Mouse (Mus musculus): ENCODE measurements around the gene Tas2r143. TPM values are rescaled to one million over a fixed set of nuclear protein-coding genes. Genes with fewer than 3 reads are reported as not detected.

The Tas2r143 gene
- polyA plus RNA-seq, 1 experiment from 2014 or later: not detected

DNA sequence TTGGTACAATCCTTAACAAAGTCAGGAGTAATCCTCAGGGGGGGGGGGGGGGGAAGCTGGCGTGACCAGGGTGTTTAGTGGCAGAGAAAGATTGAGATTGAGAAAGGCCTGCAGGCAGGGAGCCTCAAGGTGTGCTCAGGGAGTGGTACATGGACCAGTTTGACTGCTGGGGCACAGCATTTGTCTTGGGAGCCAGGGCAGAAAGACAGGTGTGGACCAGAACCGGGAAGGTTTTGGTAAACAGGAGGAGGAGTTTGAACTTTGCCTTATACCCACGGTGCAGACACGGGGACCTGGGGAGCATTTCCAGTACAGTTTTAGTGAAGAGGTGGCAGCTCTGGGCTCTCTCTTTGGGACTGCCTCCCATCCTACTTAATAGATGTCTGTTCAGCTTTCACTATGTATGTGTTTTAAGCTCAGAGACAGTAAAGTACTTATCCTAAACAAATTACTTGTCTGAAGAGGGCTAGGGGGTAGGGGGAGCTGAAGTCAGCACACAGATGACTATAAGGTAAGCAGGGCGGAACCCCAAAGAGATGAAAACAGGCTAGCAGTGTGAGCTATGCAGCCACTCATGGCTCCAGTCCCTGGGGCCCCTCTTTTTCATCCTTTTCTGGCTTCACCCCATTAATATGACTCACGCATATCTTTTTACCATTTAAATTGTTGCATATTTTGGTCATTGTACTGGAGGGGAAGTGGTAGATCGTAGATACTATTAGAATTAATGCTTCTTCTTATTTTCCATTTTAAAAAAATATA is 26.2 kb upstream of the Tas2r143 start:
- 39% methylated on average over 7 of the region's 7 CpGs for WGBS
- H3K27me3 ChIP-seq (ENCODE audit: control insufficient read depth, insufficient read depth, low read length): peaks cover 13% of the 10 kb centered on the region
- ATAC-seq (ENCODE audit: low FRiP score): no peak; the same call in 1 of the 2 replicates

DNA sequence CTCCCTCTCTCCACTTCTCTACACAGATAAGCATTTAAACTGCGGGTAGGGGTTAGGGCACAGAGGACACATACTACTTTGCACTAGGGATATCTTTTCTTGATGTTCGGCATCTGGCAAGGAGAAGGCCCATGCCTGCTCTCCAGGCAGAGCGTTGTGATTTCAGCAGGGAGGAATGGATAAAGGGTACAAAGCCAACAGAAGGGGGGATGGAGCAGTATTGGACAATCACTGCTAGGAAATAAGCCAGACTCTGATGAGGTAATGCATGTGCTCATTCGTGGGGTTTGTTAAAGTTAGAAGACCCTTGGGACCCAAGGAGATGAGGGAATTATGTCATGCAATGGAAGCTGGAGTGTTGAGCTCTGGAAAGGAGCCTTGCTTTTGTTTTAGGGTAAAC is 25.3 kb upstream of the Tas2r143 start:
- H3K4me3 ChIP-seq (ENCODE audit: low read depth, low read length): no peak overlapping the region
- H3K9ac ChIP-seq (ENCODE audit: low read length): no peak overlapping the region
- DNase-seq (ENCODE audit: low spot score, missing footprints): no peak
- 87% methylated on average over 4 of the region's 4 CpGs for WGBS
- no peak overlapping the region for H3K4me2 ChIP-seq
- H3K36me3 ChIP-seq (ENCODE audit: control insufficient read depth, insufficient read depth, low read length): no peaks in the 10 kb centered on the region
- peaks cover 13% of the 10 kb centered on the region for H3K27me3 ChIP-seq (ENCODE audit: control insufficient read depth, insufficient read depth, low read length)
- peaks cover 11% of the 10 kb centered on the region for H3K4me1 ChIP-seq (ENCODE audit: control insufficient read depth, insufficient read depth, low read length)
- H3K27ac ChIP-seq (ENCODE audit: low read depth, low read length): no peak overlapping the region
- H3K9me3 ChIP-seq (ENCODE audit: control insufficient read depth, low read length): no peaks in the 10 kb centered on the region
- ATAC-seq (ENCODE audit: low FRiP score): no peak

More for the DNA sequence above, 26.2 kb upstream of the Tas2r143 start:
- H3K4me1 ChIP-seq (ENCODE audit: control insufficient read depth, insufficient read depth, low read length): peaks cover 13% of the 10 kb centered on the region
- peak overlapping the region; percentile 91 for H3K4me2 ChIP-seq
- H3K27ac ChIP-seq (ENCODE audit: low read depth, low read length): no peak overlapping the region
- H3K36me3 ChIP-seq (ENCODE audit: control insufficient read depth, insufficient read depth, low read length): no peaks in the 10 kb centered on the region
- H3K4me3 ChIP-seq (ENCODE audit: low read depth, low read length): peak overlapping the region; percentile 46
- H3K9ac ChIP-seq (ENCODE audit: low read length): no peak overlapping the region
- H3K9me3 ChIP-seq (ENCODE audit: control insufficient read depth, low read length): no peaks in the 10 kb centered on the region
- no peak for DNase-seq (ENCODE audit: low spot score, missing footprints)

DNA sequence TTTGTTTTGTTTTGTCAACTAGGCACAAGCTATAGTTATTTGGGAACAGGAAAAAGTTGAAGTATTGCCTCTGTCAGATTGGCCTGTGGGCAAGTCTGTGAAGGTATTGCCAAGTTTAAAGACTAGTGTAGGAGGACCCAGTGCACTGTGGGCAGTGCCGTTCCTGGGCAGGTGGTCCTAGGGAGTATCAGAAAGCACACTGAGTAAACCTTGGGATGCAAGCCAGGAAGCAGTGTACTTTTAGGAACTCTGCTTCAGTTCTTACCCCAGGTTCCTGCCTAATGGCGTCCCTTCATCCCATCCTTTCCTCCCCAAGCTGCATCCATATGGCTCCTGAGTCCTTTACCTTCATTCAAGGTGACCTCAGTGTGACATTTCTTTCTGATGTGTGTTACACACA is 24.9 kb upstream of the Tas2r143 start:
- Histone ChIP-seq H3K27ac (ENCODE audit: low read depth, low read length) (no peak overlapping the region), H3K36me3 (ENCODE audit: control insufficient read depth, insufficient read depth, low read length) (no peaks in the 10 kb centered on the region), H3K27me3 (ENCODE audit: control insufficient read depth, insufficient read depth, low read length) (peaks cover 13% of the 10 kb centered on the region), H3K9me3 (ENCODE audit: control insufficient read depth, low read length) (no peaks in the 10 kb centered on the region), H3K4me3 (ENCODE audit: low read depth, low read length) (no peak overlapping the region), H3K4me1 (ENCODE audit: control insufficient read depth, insufficient read depth, low read length) (peaks cover 8% of the 10 kb centered on the region), H3K4me2 (no peak overlapping the region), H3K9ac (ENCODE audit: low read length) (no peak overlapping the region)
- WGBS: 90% methylated on average over 2 of the region's 2 CpGs
- DNase-seq (ENCODE audit: low spot score, missing footprints): no peak
- ATAC-seq (ENCODE audit: low FRiP score): no peak

DNA sequence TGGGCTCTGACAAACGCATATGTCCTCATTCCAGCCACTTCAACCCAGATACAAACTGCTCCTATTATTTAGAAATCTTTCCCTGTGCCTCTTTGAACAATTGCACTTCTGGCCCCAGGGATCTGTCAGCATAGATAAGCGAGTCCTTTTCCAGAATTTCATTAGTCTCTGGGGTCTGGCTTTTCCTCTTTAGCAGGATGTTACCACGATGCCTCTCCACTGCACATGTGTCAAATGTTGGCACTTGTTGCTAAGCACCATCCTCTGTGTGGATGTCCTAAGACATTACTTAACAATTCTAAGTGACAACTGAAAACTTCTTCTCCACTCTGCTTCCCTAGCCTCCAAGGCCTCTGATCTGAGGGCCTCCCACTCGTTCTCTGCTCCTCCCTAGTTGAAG is 24.0 kb upstream of the Tas2r143 start:
- H3K36me3 ChIP-seq (ENCODE audit: control insufficient read depth, insufficient read depth, low read length): no peaks in the 10 kb centered on the region
- H3K27ac ChIP-seq (ENCODE audit: low read depth, low read length): no peak overlapping the region
- H3K4me2 ChIP-seq: no peak overlapping the region
- peaks cover 13% of the 10 kb centered on the region for H3K27me3 ChIP-seq (ENCODE audit: control insufficient read depth, insufficient read depth, low read length)
- H3K9ac ChIP-seq (ENCODE audit: low read length): no peak overlapping the region
- WGBS: 39% methylated on average over 4 of the region's 4 CpGs
- H3K9me3 ChIP-seq (ENCODE audit: control insufficient read depth, low read length): no peaks in the 10 kb centered on the region
- ATAC-seq (ENCODE audit: low FRiP score) (no peak), DNase-seq (ENCODE audit: low spot score, missing footprints) (no peak)
- H3K4me1 ChIP-seq (ENCODE audit: control insufficient read depth, insufficient read depth, low read length): peaks cover 8% of the 10 kb centered on the region
- H3K4me3 ChIP-seq (ENCODE audit: low read depth, low read length): no peak overlapping the region

DNA sequence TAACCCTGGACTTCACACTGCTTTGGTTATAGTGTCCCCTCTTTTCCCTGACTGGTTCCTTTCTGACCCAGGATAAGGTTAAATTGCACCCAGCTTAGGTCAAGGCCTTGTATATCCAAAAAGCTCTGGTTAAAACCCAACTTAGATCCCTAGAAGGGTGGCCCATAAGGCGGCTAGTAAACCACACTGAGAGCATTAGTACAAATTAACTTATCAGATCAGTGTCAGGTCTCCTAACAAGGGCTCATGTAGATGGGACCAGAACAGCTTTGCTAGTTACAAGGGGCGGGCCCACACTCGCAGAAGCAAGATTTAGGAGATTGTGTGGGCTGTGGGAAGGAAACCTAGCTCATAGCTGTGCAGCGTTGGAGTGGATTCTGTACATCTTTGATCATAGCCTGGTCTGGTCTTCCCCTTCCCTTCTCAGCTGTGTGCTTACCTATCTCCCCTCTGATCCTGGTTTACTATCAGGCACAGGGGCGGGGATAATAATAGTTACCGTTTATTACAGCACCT is 23.5 kb upstream of the Tas2r143 start:
- Histone ChIP-seq H3K9me3 (ENCODE audit: control insufficient read depth, low read length) (no peaks in the 10 kb centered on the region), H3K36me3 (ENCODE audit: control insufficient read depth, insufficient read depth, low read length) (no peaks in the 10 kb centered on the region), H3K9ac (ENCODE audit: low read length) (no peak overlapping the region), H3K4me1 (ENCODE audit: control insufficient read depth, insufficient read depth, low read length) (peaks cover 8% of the 10 kb centered on the region), H3K4me2 (no peak overlapping the region), H3K27me3 (ENCODE audit: control insufficient read depth, insufficient read depth, low read length) (peaks cover 13% of the 10 kb centered on the region), H3K27ac (ENCODE audit: low read depth, low read length) (no peak overlapping the region), H3K4me3 (ENCODE audit: low read depth, low read length) (no peak overlapping the region)
- DNase-seq (ENCODE audit: low spot score, missing footprints): no peak
- WGBS: 67% methylated on average over 6 of the region's 6 CpGs
- ATAC-seq (ENCODE audit: low FRiP score): no peak

DNA sequence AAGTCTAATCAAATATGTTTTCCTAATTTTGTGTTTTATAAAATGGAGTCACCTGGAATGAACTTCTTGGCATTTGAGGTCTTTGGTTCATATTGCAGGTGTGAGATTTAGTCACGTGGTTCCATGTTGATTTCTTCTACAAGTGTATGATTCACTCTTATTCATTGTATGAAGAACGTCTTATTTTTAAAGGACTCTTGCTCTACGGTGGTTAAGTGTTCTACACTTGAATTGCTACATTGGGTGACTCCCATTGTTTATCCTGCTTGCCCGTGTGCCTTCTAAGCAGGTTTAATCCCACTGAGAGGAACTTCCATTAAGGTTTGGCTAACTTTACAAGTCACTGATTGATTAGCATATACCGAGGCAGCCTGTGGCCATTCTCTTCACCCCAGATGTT is 22.8 kb upstream of the Tas2r143 start:
- Histone ChIP-seq H3K36me3 (ENCODE audit: control insufficient read depth, insufficient read depth, low read length) (no peaks in the 10 kb centered on the region), H3K4me2 (no peak overlapping the region), H3K9ac (ENCODE audit: low read length) (no peak overlapping the region), H3K27ac (ENCODE audit: low read depth, low read length) (no peak overlapping the region), H3K9me3 (ENCODE audit: control insufficient read depth, low read length) (no peaks in the 10 kb centered on the region), H3K4me1 (ENCODE audit: control insufficient read depth, insufficient read depth, low read length) (peaks cover 8% of the 10 kb centered on the region), H3K27me3 (ENCODE audit: control insufficient read depth, insufficient read depth, low read length) (peaks cover 7% of the 10 kb centered on the region), H3K4me3 (ENCODE audit: low read depth, low read length) (no peak overlapping the region)
- DNase-seq (ENCODE audit: low spot score, missing footprints) (no peak), ATAC-seq (ENCODE audit: low FRiP score) (no peak)
- WGBS: 56% methylated on average over 5 of the region's 5 CpGs

DNA sequence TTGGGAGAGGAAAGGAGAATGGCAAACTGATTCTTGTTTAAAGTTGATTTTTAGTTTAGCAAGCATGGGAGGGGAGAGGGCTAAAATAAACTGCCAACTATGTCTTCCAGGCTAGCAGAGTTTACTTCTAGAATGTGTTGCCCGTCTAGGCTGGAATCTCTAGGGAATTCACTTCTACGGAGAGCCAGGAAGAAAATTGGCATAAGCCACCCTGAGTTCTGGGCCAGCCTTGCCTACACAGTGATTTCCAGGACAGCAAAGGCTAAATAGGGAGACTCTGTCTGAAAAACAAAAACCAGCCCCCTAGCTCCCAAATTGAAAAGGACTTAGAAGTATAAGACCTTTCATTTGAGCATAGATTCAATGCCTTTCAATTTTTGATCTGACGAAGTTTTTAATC is 20.5 kb upstream of the Tas2r143 start:
- Histone ChIP-seq H3K36me3 (ENCODE audit: control insufficient read depth, insufficient read depth, low read length) (no peaks in the 10 kb centered on the region), H3K27me3 (ENCODE audit: control insufficient read depth, insufficient read depth, low read length) (peaks cover 2% of the 10 kb centered on the region), H3K4me2 (no peak overlapping the region), H3K27ac (ENCODE audit: low read depth, low read length) (no peak overlapping the region), H3K4me1 (ENCODE audit: control insufficient read depth, insufficient read depth, low read length) (no peaks in the 10 kb centered on the region), H3K4me3 (ENCODE audit: low read depth, low read length) (no peak overlapping the region), H3K9me3 (ENCODE audit: control insufficient read depth, low read length) (no peaks in the 10 kb centered on the region), H3K9ac (ENCODE audit: low read length) (no peak overlapping the region)
- DNase-seq (ENCODE audit: low spot score, missing footprints) (no peak), ATAC-seq (ENCODE audit: low FRiP score) (no peak)
- 41% methylated on average over 3 of the region's 3 CpGs for WGBS

DNA sequence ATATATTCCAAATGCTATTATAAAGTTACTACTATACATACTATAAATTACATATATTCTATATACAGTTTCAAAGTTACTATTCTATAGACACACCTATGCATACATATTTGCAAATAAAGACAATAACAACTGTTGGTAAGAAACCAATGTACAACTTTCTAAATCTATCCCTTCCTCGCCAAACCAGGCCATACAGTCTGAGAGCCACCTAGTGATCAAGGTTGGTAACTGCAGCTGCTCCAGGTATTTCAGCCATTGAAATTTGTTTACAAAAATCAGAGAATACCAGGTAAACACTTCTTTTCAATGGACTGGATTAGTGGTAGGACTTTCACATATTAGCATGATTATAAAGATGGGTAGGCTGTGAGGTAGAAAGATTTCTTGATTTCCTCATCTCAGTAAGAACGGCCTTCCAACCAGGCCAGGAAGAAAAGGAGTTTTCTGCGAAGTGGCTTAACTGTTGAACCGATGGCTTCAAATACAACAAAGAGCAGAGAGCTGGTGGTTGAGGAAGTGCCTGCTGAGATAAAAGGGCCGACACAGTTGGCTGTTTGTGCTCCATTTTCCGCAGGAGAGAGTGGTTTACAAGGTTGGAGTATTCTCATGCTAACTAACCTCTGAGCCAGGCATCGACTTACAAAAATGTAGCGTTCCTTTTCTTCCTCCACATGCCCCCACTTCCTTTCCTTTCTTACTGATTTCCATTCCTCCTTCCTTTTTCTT is 19.5 kb upstream of the Tas2r143 start:
- Histone ChIP-seq H3K27ac (ENCODE audit: low read depth, low read length) (no peak overlapping the region), H3K36me3 (ENCODE audit: control insufficient read depth, insufficient read depth, low read length) (no peaks in the 10 kb centered on the region), H3K9me3 (ENCODE audit: control insufficient read depth, low read length) (no peaks in the 10 kb centered on the region), H3K4me1 (ENCODE audit: control insufficient read depth, insufficient read depth, low read length) (no peaks in the 10 kb centered on the region), H3K9ac (ENCODE audit: low read length) (0 out of 2 replicates have a peak overlapping the region, but pooled peaks have one; percentile 27), H3K4me2 (no peak overlapping the region), H3K27me3 (ENCODE audit: control insufficient read depth, insufficient read depth, low read length) (no peaks in the 10 kb centered on the region; the same call in 1 of the 2 replicates), H3K4me3 (ENCODE audit: low read depth, low read length) (no peak overlapping the region)
- WGBS: 3% methylated on average over 8 of the region's 8 CpGs
- DNase-seq (ENCODE audit: low spot score, missing footprints) (peak; percentile 88), ATAC-seq (ENCODE audit: low FRiP score) (peak; percentile 47; the same call in 1 of the 2 replicates)

DNA sequence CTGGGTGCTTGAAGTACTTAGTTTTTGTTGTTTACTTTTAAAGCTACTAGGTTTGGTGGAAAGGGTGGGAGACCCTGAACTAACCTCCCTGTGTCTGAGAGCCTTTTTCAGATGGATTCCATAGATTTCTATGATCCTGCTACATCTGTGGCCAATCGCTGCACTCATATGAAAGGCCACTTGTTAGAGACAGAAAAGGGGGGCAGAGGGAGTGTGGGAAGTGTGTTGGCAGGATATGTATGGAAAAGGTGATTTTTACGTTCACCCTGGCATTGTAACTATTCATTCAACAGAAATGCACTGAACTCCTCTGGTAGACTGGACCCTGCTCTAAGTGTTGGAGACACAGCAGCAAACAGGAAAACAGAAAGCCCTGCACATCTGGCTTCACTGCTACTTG is 18.8 kb upstream of the Tas2r143 start:
- ATAC-seq (ENCODE audit: low FRiP score): no peak
- H3K4me3 ChIP-seq (ENCODE audit: low read depth, low read length): no peak overlapping the region
- peak; percentile 86 for DNase-seq (ENCODE audit: low spot score, missing footprints)

More for the DNA sequence above, 18.8 kb upstream of the Tas2r143 start:
- H3K4me1 ChIP-seq (ENCODE audit: control insufficient read depth, insufficient read depth, low read length): no peaks in the 10 kb centered on the region
- no peaks in the 10 kb centered on the region for H3K9me3 ChIP-seq (ENCODE audit: control insufficient read depth, low read length)
- no peaks in the 10 kb centered on the region for H3K36me3 ChIP-seq (ENCODE audit: control insufficient read depth, insufficient read depth, low read length)
- no peaks in the 10 kb centered on the region; the same call in 1 of the 2 replicates for H3K27me3 ChIP-seq (ENCODE audit: control insufficient read depth, insufficient read depth, low read length)
- no peak overlapping the region for H3K27ac ChIP-seq (ENCODE audit: low read depth, low read length)
- H3K9ac ChIP-seq (ENCODE audit: low read length): no peak overlapping the region
- no peak overlapping the region for H3K4me2 ChIP-seq
- 28% methylated on average over 2 of the region's 2 CpGs for WGBS
